Mouse (Mus musculus) ES-Bruce4 (cell line): ENCODE results near the gene Fut8. TPM values are rescaled to one million over a fixed set of nuclear protein-coding genes. Genes with fewer than 3 reads are reported as not detected.

Source experiments
- H3K27ac ChIP-seq: 2 replicates; pipeline ENCODE4 v1.5.1; 2012; ENCODE audit warnings: low read length, inconsistent platforms; ENCODE audit not compliant: insufficient read depth
- H3K27me3 ChIP-seq: 2 replicates; pipeline ENCODE4 v1.6.1; 2012; ENCODE audit warnings: mild to moderate bottlenecking, low read length, inconsistent platforms; ENCODE audit not compliant: control insufficient read depth, poor library complexity, insufficient read depth, severe bottlenecking
- H3K36me3 ChIP-seq: 2 replicates; pipeline ENCODE4 v1.6.1; 2012; ENCODE audit warnings: inconsistent platforms, mild to moderate bottlenecking, low read length, moderate library complexity; ENCODE audit not compliant: control insufficient read depth, poor library complexity, insufficient read depth, severe bottlenecking
- H3K4me1 ChIP-seq: one replicate; pipeline ENCODE4 v1.8.1; 2011; ENCODE audit warnings: low read length; ENCODE audit not compliant: control insufficient read depth, insufficient read depth
- H3K4me3 ChIP-seq: 2 replicates; pipeline ENCODE4 v1.5.1; 2011; ENCODE audit warnings: low read depth, mild to moderate bottlenecking, low read length
- H3K9ac ChIP-seq: 2 replicates; pipeline ENCODE4 v1.6.1; 2012; ENCODE audit warnings: low read depth, mild to moderate bottlenecking, inconsistent platforms; ENCODE audit not compliant: poor library complexity, severe bottlenecking
- H3K9me3 ChIP-seq: replicated peaks from 2 replicates; pipeline ENCODE4 v1.6.1; 2012; ENCODE audit warnings: mild to moderate bottlenecking, low read length, inconsistent platforms; ENCODE audit not compliant: control insufficient read depth, poor library complexity, insufficient read depth, severe bottlenecking
- CTCF ChIP-seq: IDR thresholded peaks from one replicate; pipeline ENCODE4 v1.8.1; 2011; ENCODE audit warnings: low read depth, low read length
- EP300 ChIP-seq: IDR thresholded peaks from 2 replicates; pipeline ENCODE4 v1.6.1; 2011; ENCODE audit warnings: low read depth, low read length; ENCODE audit not compliant: insufficient read depth
- POLR2A ChIP-seq: IDR thresholded peaks from one replicate; pipeline ENCODE4 v1.8.1; 2011; ENCODE audit warnings: low read length; ENCODE audit not compliant: insufficient read depth
- polyA plus RNA-seq: library from polyadenylated mRNA; stranded (reverse); fragments of >200 nt; gene quantifications from 2 replicates; pipeline ENCODE4 v1.2.4, GENCODE M21; 2011; ENCODE audit warnings: low read depth; ENCODE audit not compliant: missing spikeins, insufficient read depth, insufficient read length

Gene Fut8
- polyA plus RNA-seq, 1 experiment: 18.1 TPM

DNA sequence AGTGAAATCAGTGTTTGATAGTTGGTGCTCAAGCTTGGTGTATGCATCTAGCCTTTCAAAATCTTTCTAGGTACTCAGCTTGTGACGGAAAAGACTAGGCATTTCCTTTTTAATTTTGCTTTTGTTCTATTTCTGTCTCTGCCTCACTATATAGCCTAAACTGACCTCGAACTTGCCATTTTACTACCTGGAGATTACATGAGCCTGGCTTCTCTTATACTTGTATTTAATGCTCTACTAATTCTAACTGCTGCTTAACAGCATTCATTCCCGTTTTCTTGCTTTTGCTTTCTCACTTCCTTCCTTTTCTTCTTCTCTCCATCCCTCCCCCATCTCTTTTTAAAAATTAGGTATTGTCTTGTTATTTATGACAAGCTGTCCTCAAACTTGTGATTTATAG, 67.6 kb downstream of the Fut8 start:
- no peaks in the 10 kb centered on the region for H3K4me1 ChIP-seq
- TF ChIP-seq POLR2A: no peak
- no peak for TF ChIP-seq EP300
- H3K36me3 ChIP-seq: no peaks in the 10 kb centered on the region
- no peaks in the 10 kb centered on the region for H3K27me3 ChIP-seq
- no peak overlapping the region for H3K4me3 ChIP-seq
- no peaks in the 10 kb centered on the region for H3K9me3 ChIP-seq
- H3K27ac ChIP-seq: no peak overlapping the region
- no peak overlapping the region for H3K9ac ChIP-seq

DNA sequence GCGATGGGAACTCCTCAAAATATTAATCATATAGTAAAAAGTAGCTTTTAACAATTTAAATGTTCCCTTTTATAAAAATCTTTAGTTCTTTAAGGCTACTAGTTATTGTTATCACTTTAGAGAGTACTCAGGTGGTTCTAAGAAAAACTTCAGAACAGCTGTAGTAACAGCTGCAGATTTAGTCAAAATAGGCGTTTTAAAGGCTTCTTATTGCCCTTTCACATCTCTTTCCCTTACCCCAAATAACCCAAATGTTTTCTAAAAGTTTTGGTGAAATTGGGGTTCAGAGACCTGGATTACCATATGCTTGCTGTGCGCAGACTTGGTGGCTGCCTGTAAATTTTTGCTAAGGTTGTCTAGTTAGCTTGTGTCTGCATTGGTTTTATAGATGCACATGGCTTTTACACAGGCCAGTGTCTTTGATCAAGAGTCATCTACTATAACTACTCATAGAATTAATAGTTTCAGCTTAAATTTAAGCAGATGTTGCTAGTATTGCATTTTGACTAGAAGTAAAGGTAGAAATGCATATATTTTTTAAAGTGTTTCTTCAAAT, 68.9 kb downstream of the Fut8 start:
- Histone ChIP-seq H3K9me3 (no peaks in the 10 kb centered on the region), H3K27ac (no peak overlapping the region), H3K4me1 (no peaks in the 10 kb centered on the region), H3K27me3 (no peaks in the 10 kb centered on the region), H3K36me3 (no peaks in the 10 kb centered on the region), H3K4me3 (no peak overlapping the region), H3K9ac (no peak overlapping the region)
- TF ChIP-seq POLR2A (no peak), CTCF (no peak), EP300 (no peak)

DNA sequence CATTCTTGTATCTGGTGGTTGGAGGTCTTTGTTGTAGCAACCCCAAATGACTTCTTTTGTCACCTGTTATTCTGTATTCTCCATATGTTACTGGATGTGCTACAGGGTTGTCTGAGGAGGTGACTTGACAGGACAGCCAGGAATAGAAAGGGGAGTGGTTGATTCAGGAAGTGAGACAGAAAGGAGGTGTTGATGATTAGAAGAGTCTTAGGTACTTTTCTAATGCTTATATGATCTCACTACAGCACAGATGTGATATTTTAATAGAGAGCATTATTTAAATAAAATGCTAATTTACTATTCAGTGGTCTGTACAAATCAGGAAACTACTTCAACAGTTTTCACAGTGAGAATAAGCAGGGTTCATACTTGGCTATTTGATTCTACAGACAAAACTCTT, 71.6 kb downstream of the Fut8 start:
- Histone ChIP-seq H3K4me1 (no peaks in the 10 kb centered on the region), H3K9me3 (no peaks in the 10 kb centered on the region), H3K27me3 (no peaks in the 10 kb centered on the region), H3K36me3 (no peaks in the 10 kb centered on the region), H3K9ac (no peak overlapping the region), H3K27ac (no peak overlapping the region), H3K4me3 (no peak overlapping the region)
- no peak for TF ChIP-seq CTCF
- no peak for TF ChIP-seq EP300
- TF ChIP-seq POLR2A: no peak

DNA sequence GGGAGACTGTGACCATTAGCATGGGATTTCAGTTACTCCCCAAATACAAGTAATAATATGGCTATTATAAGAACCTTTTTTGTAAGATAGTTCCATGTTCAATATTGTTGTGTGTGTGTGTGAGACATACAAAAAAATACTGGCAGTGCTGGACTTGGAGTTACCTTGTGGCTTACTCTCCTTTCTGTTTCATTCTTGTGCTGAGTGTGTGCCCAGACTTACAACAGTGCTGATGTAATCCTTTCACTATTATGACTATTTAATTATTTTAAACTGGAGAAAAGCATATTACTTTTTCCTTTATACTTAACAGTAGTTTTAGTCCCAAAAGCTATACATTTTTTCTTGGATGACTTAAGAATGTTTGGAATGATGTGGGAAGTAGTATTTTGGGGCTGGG, 75.6 kb downstream of the Fut8 start:
- H3K36me3 ChIP-seq: no peaks in the 10 kb centered on the region
- no peak overlapping the region for H3K4me3 ChIP-seq
- no peak overlapping the region for H3K27ac ChIP-seq
- H3K9ac ChIP-seq: no peak overlapping the region
- no peak for TF ChIP-seq POLR2A
- no peak for TF ChIP-seq CTCF
- no peak for TF ChIP-seq EP300
- no peaks in the 10 kb centered on the region for H3K4me1 ChIP-seq
- no peaks in the 10 kb centered on the region for H3K27me3 ChIP-seq
- no peaks in the 10 kb centered on the region for H3K9me3 ChIP-seq

DNA sequence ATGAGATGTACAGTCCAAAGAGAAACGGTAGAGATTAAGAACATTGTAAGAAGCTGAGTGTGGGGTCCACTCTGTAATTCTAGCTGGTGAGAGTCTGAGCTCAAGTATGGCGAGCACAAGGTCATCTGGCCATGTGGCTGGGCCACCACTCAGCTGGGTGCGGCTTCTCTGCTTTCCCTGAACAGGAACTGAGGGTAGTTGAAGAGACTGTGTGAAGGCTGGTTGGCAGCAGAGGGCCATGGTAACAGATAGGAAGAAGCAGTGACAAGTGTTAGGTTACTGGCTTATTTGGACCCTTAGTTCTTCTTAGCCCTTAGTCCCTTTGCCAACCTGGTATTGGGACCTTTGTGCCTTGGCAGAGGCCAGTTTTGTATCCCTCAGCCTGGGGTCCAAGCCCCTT, 86.2 kb downstream of the Fut8 start:
- H3K27ac ChIP-seq: no peak overlapping the region
- H3K4me3 ChIP-seq: no peak overlapping the region
- H3K4me1 ChIP-seq: no peaks in the 10 kb centered on the region
- no peaks in the 10 kb centered on the region for H3K36me3 ChIP-seq
- TF ChIP-seq EP300: no peak
- TF ChIP-seq POLR2A: no peak
- H3K9me3 ChIP-seq: no peaks in the 10 kb centered on the region
- H3K27me3 ChIP-seq: no peaks in the 10 kb centered on the region
- no peak overlapping the region for H3K9ac ChIP-seq

DNA sequence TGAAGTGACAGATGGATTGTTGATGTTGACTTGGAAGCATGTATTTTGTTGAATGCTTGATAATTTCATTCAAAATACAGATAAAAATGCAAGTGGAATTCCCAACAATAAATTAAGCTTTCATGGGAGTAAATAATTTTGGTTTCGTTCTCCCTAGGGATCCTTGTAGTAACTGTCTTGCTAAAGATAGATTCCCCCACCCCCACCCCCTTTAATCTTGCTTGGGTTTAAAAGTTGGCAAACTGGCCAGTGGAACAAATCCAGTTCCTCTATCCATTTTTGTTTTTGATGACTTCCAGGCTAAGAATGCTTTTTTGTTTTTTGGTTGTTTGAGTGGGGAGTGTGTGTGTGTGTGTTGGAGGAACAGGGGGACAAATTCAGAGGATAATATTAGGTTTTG, 108.6 kb downstream of the Fut8 start:
- no peaks in the 10 kb centered on the region for H3K27me3 ChIP-seq
- H3K4me1 ChIP-seq: no peaks in the 10 kb centered on the region
- H3K4me3 ChIP-seq: no peak overlapping the region
- H3K36me3 ChIP-seq: no peaks in the 10 kb centered on the region
- no peak overlapping the region for H3K9ac ChIP-seq
- no peaks in the 10 kb centered on the region for H3K9me3 ChIP-seq
- H3K27ac ChIP-seq: no peak overlapping the region
- TF ChIP-seq POLR2A: no peak
- TF ChIP-seq EP300: no peak
